Mouse (Mus musculus) induced T-regulatory cell, adult 2 months (primary cell): ENCODE results near the gene Cth.
"Not testable (repeated sequence)": the region's sequence is repeated elsewhere in the genome, so short reads cannot be mapped to it uniquely, and the experiment has no call there.

Experiments used
- DNase-seq: peaks from one replicate; pipeline ENCODE4 v3.0.0-alpha.2; 2012; ENCODE audit warnings: low read depth

Cth gene

GRCm38 (mm10) chr3:157924692-157925328, at the start of gene Cth:
Gene Cth, minus strand, starts transcription at chr3:157925077.
- peak; percentile 70 for DNase-seq

GRCm38 (mm10) chr3:157973236-157973635, 48.4 kb upstream of the Cth start:
- no peak for DNase-seq

GRCm38 (mm10) chr3:157971151-157971550, 46.3 kb upstream of the Cth start:
- no peak for DNase-seq

- no peak for DNase-seq
Measured at GRCm38 (mm10) chr3:157957320-157957719, 32.4 kb upstream of the Cth start.

- no peak for DNase-seq
Measured at GRCm38 (mm10) chr3:157956201-157956600, 31.3 kb upstream of the Cth start.

GRCm38 (mm10) chr3:157955466-157955865, 30.6 kb upstream of the Cth start:
- no peak for DNase-seq

GRCm38 (mm10) chr3:157952716-157953115, 27.8 kb upstream of the Cth start:
- no peak for DNase-seq

GRCm38 (mm10) chr3:157947383-157948280, 22.8 kb upstream of the Cth start:
- no peak for DNase-seq

GRCm38 (mm10) chr3:157946843-157947358, 22.0 kb upstream of the Cth start, which contains the start of gene Ankrd13c:
Gene Ankrd13c, plus strand, starts transcription at chr3:157947239.
- peak; percentile 97 for DNase-seq

- peak; percentile 64 for DNase-seq
Measured at GRCm38 (mm10) chr3:157938585-157938984, 13.7 kb upstream of the Cth start.

- DNase-seq, result no peak
Measured at GRCm38 (mm10) chr3:157934301-157934823, 9.5 kb upstream of the Cth start.

- not testable (repeated sequence) for DNase-seq
Measured at GRCm38 (mm10) chr3:157933223-157933622, 8.3 kb upstream of the Cth start.

- DNase-seq, result no peak
Measured at GRCm38 (mm10) chr3:157932074-157932473, 7.2 kb upstream of the Cth start.

- DNase-seq, result peak; percentile 26
Measured at GRCm38 (mm10) chr3:157931592-157931991, 6.7 kb upstream of the Cth start.

GRCm38 (mm10) chr3:157929417-157929816, 4.5 kb upstream of the Cth start:
- no peak for DNase-seq

GRCm38 (mm10) chr3:157928731-157929130, 3.9 kb upstream of the Cth start:
- DNase-seq, result no peak

- no peak for DNase-seq
Measured at GRCm38 (mm10) chr3:157926761-157927160, 1.9 kb upstream of the Cth start.

- DNase-seq, result no peak
Measured at GRCm38 (mm10) chr3:157925706-157926510, 1.0 kb upstream of the Cth start.

GRCm38 (mm10) chr3:157923268-157923835, 1.5 kb downstream of the Cth start:
- no peak for DNase-seq

- DNase-seq, result no peak
Measured at GRCm38 (mm10) chr3:157921376-157921775, 3.5 kb downstream of the Cth start.

- DNase-seq, result no peak
Measured at GRCm38 (mm10) chr3:157916336-157916735, 8.5 kb downstream of the Cth start.
